Mouse (Mus musculus) testis, adult 10 weeks (tissue): ENCODE data around the gene Sp1. TPM values are rescaled to one million over a fixed set of nuclear protein-coding genes. Genes with fewer than 3 reads are reported as not detected.

Experiments used
- polyA plus RNA-seq: library from polyadenylated mRNA; stranded (reverse); fragments of 350-450 nt; fragmentation: Illumina TruSeq; extraction: RNeasy Lipid Tissue Mini Kit (QIAGEN cat#74804); gene quantifications from one replicate; pipeline ENCODE4 v1.2.3, GENCODE M21; 2014; ENCODE audit warnings: low read depth, low replicate concordance

The Sp1 gene
- polyA plus RNA-seq, result 42.2 TPM

DNA sequence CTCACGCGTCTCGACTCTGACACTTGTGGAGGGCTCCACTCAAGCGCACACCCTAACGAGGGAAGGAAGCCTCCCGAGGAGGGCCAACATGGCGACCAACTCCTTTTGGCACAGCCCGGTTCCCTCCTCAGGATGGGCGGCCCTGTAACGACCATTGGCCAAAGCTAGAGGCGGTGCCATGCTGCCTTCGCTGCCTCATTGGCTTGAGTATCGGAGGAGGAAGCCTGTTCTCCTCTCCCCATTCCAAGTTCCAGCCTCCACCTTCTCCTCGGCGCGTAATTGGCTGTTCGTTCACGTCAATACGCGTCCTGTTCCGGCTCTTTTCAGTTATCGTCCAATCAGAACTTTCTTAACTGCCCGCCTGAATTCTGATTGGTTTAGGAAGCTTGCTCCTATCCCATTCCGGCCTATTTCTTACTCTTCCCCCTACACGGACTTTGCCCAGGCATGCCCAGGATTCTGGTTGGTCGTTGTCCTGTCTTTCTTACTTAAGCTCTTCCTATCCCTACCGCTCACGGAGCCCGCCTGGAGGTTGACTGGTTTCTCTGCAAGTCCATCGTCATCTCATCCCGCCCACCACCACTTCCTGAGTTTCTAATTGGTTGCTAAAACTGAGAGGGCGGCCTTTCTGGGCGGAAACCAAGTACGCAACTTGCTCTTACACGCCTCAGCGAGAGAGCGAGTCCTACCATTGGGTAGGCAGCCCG lies at the start of gene Sp1:
TSS of gene Sp1 (plus strand) at position 655 of the 707 bp plus-strand sequence.

DNA sequence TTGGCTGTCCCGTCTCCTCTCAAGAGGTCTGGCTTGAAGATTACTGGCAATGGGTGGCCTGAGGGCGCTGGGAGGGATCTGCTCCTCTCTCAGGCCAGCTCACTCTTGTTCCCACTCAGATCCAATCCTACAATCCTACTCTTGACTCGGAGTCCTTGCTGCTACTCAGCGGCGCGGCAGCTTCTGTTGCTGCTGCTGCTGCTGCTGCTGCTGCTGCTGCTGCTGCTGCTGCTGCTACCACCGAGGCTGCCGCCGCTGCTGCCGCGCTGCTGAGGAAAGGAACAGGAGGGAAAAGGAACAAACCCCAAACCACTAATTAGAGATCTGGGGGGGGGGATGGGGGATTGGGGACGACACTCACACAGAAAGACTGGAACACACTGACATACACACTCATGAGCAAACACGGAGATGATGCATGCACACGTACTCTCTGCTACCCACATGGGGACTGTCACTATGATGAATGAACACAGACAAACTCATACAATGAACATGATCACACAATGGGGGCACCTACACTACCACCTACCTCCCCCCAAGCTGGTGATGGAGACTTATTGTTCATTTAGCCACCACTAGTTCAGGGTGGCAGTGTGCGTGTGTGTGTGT lies 39.1 kb upstream of the Sp1 start, which contains the start of gene Sp7:
TSS of gene Sp7 (minus strand) at position 450 of the 612 bp plus-strand sequence.

GRCm38 (mm10) chr15:102445146-102445545 lies 39.2 kb downstream of the Sp1 start, which contains the start of gene Amhr2:
Gene Amhr2 (plus strand): TSS chr15:102445367.

DNA sequence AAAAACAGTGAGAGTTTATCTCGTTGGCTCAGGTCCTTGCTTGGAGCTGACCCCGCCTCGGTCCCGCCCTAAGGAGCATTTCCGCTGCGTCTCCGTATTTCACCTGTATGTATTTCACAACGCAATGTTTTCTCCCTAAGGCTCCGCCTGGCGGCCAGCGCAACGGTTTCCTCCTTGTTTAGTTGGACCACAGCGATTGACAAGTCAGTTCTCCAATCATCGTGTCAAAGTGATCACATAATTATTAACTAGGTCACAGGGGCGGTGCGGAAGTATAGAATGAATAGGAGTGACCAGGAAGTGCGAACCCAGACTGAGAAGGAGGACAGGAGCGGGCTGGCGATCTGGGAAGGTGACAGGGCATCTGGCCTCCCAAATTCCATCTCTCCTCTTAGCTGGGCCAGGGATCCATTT lies 53.0 kb downstream of the Sp1 start, which contains the start of gene Prr13:
TSS of gene Prr13 (plus strand) at position 125 of the 414 bp plus-strand sequence.

DNA sequence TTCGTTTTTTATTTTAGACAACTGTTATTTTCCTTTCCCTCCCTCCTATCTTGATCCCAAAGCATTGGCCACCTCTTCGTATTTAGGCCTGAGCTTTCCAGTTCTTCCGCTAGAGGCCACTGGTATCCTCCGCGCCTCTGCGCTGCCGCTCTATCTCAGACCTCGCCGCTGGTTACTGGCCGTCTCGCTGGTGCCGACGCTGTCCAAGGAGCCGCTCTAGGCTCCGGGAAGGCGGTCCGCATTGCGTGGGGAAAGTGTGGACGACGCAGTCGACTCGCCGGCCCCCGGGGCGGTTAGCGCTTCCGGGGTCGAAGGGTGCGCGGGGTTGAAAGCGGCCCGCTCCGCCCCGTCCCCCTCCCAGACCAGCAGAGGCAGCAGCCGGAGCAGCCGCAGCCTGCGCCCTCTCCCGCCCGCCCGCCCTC lies 64.3 kb downstream of the Sp1 start, which contains the start of gene Pcbp2:
TSS of gene Pcbp2 (plus strand) at position 357 of the 422 bp plus-strand sequence.

Other genes with a start within 250 kb of the Sp1 start
- 10.3 TPM for gene Zfp740, start 202.9 kb upstream of the Sp1 start, polyA plus RNA-seq
- 5.8 TPM for gene Csad, start 201.4 kb upstream of the Sp1 start, polyA plus RNA-seq
- not detected for gene Itgb7, start 174.2 kb upstream of the Sp1 start, polyA plus RNA-seq
- 1.2 TPM for gene Rarg, start 148.6 kb upstream of the Sp1 start, polyA plus RNA-seq
- not detected for gene Gm9918, start 135.6 kb upstream of the Sp1 start, polyA plus RNA-seq
- 0.20 TPM for gene Mfsd5, start 126.7 kb upstream of the Sp1 start, polyA plus RNA-seq
- 5.2 TPM for gene Espl1, start 109.9 kb upstream of the Sp1 start, polyA plus RNA-seq
- gene Pfdn5, start 80.0 kb upstream of the Sp1 start, polyA plus RNA-seq, result 178 TPM
- gene Myg1, start 74.4 kb upstream of the Sp1 start, polyA plus RNA-seq, result 8.8 TPM
- gene Aaas, start 55.4 kb upstream of the Sp1 start, polyA plus RNA-seq, result 10.5 TPM
- 0.06 TPM for gene Sp7, start 39.0 kb upstream of the Sp1 start, polyA plus RNA-seq
- gene Amhr2, start 39.2 kb downstream of the Sp1 start, polyA plus RNA-seq, result 3.7 TPM
- 5.6 TPM for gene Prr13, start 52.9 kb downstream of the Sp1 start, polyA plus RNA-seq
- gene Pcbp2, start 64.4 kb downstream of the Sp1 start, polyA plus RNA-seq, result 1,121 TPM
- not detected for gene Gm10337, start 97.6 kb downstream of the Sp1 start, polyA plus RNA-seq
- 1.4 TPM for gene Map3k12, start 110.9 kb downstream of the Sp1 start, polyA plus RNA-seq
- gene Tarbp2, start 112.0 kb downstream of the Sp1 start, polyA plus RNA-seq, result 7.4 TPM
- not detected for gene Npff, start 118.8 kb downstream of the Sp1 start, polyA plus RNA-seq
- not detected for gene Gm28047, start 218.9 kb downstream of the Sp1 start, polyA plus RNA-seq
- gene Atf7, start 219.3 kb downstream of the Sp1 start, polyA plus RNA-seq, result 21.2 TPM